Mouse (Mus musculus): ENCODE measurements at regions not wholly inside any gene's neighbourhood (a gene's known extent, or its start where the extent isn't known, plus 50 kb on each side); places are given as distances from the start of the nearest gene placed in this dataset.

DNA sequence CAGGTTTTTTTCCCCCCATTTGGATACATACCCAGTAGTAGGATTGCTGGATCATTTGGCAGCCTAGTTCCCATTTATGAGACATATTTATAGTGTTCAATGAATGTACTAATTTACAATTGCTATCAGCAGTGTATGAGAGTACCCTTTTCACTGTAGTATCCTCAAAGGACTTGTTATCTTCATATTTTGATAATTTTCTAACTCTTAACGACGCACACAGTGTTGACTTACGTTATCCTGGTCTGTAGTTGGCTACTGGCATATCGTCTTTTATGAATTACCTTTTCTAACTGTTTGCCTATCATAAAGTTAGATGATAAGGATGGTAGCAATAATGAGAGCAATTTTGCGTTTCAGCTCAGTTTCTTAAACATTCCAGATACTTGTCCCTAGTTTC is 186.8 kb downstream of the Foxo1 start:
- TF ChIP-seq EP300 (IDR thresholded peaks at IDR 0.05; ENCODE audit: low read depth) (no peak), CTCF (IDR thresholded peaks at IDR 0.05; ENCODE audit: low read depth) (no peak)

All from liver, postnatal 0 days (tissue).